Mouse (Mus musculus): ENCODE data around the gene Ndufa6. TPM values are rescaled to one million over a fixed set of nuclear protein-coding genes. Genes with fewer than 3 reads are reported as not detected.

The Ndufa6 gene
- total RNA-seq, 1 experiment, result 306 TPM

GRCm38 (mm10) chr15:82378261-82379180 lies 24.4 kb upstream of the Ndufa6 start:
- in situ Hi-C loops (cut with MboI; ENCODE audit: low sequenced_read_pairs in 2 of 2, unreplicated experiment in 2 of 2), result no loop called here
- Histone ChIP-seq H3K4me1 (ENCODE audit: control insufficient read depth in 2 of 2, insufficient read depth in 2 of 2, low read length in 2 of 2, poor library complexity in 1 of 2) (peaks cover 0 to 2% of the 10 kb centered on the region in 2 experiments; a peak in 1 of 4 replicates), H3K36me3 (ENCODE audit: control insufficient read depth, insufficient read depth, low read length, poor library complexity, severe bottlenecking) (no peaks in the 10 kb centered on the region), H3K4me3 (ENCODE audit: insufficient read depth in 1 of 2, low read depth in 1 of 2, low read length in 2 of 2, poor library complexity in 1 of 2, severe bottlenecking in 1 of 2) (no peak overlapping the region), H3K9ac (ENCODE audit: insufficient read depth, low read depth, low read length, poor library complexity, severe bottlenecking) (no peak overlapping the region), H3K27ac (ENCODE audit: insufficient read depth, low read depth, low read length, poor library complexity, severe bottlenecking) (no peak overlapping the region), H3K9me3 (ENCODE audit: control insufficient read depth, insufficient read depth, low read depth, low read length) (no peaks in the 10 kb centered on the region)
- DNase-seq (ENCODE audit: low read depth, low spot score), result no peak
- TF ChIP-seq MAFK (IDR thresholded peaks at IDR 0.05; ENCODE audit: insufficient read depth, low read depth, low read length), result no peak
- no peak for TF ChIP-seq ZNF384 (IDR thresholded peaks at IDR 0.05; ENCODE audit: low read depth, low read length)
- no peak for TF ChIP-seq CHD2 (IDR thresholded peaks at IDR 0.05; ENCODE audit: low read depth, low read length)
- no peak for TF ChIP-seq ZC3H11A (IDR thresholded peaks at IDR 0.05; ENCODE audit: borderline replicate concordance, low read depth, low read length)

GRCm38 (mm10) chr15:82377701-82378100 lies 23.6 kb upstream of the Ndufa6 start:
- no peak overlapping the region for H3K9ac ChIP-seq (ENCODE audit: insufficient read depth, low read depth, low read length, poor library complexity, severe bottlenecking)
- H3K9me3 ChIP-seq (ENCODE audit: control insufficient read depth, insufficient read depth, low read depth, low read length), result no peaks in the 10 kb centered on the region
- no peak overlapping the region; the same call in 1 of the 2 replicates for H3K27ac ChIP-seq (ENCODE audit: insufficient read depth, low read depth, low read length, poor library complexity, severe bottlenecking)
- no peak overlapping the region for H3K4me3 ChIP-seq (ENCODE audit: insufficient read depth in 1 of 2, low read depth in 1 of 2, low read length in 2 of 2, poor library complexity in 1 of 2, severe bottlenecking in 1 of 2)
- TF ChIP-seq MAFK (IDR thresholded peaks at IDR 0.05; ENCODE audit: insufficient read depth, low read depth, low read length) (no peak), ZC3H11A (IDR thresholded peaks at IDR 0.05; ENCODE audit: borderline replicate concordance, low read depth, low read length) (no peak), CHD2 (IDR thresholded peaks at IDR 0.05; ENCODE audit: low read depth, low read length) (no peak), ZNF384 (IDR thresholded peaks at IDR 0.05; ENCODE audit: low read depth, low read length) (no peak), HCFC1 (IDR thresholded peaks at IDR 0.05; ENCODE audit: borderline replicate concordance, insufficient read depth, low read length) (no peak)
- no peak for DNase-seq (ENCODE audit: low read depth, low spot score)
- H3K4me1 ChIP-seq (ENCODE audit: control insufficient read depth in 2 of 2, insufficient read depth in 2 of 2, low read length in 2 of 2, poor library complexity in 1 of 2), result peaks cover 0 to 2% of the 10 kb centered on the region in 2 experiments; a peak in 1 of 4 replicates
- in situ Hi-C loops (cut with MboI; ENCODE audit: low sequenced_read_pairs in 2 of 2, unreplicated experiment in 2 of 2), result no loop called here
- H3K36me3 ChIP-seq (ENCODE audit: control insufficient read depth, insufficient read depth, low read length, poor library complexity, severe bottlenecking), result no peaks in the 10 kb centered on the region

GRCm38 (mm10) chr15:82376393-82377138 lies 22.4 kb upstream of the Ndufa6 start:
- Histone ChIP-seq H3K4me3 (ENCODE audit: insufficient read depth in 1 of 2, low read depth in 1 of 2, low read length in 2 of 2, poor library complexity in 1 of 2, severe bottlenecking in 1 of 2) (no peak overlapping the region), H3K27ac (ENCODE audit: insufficient read depth, low read depth, low read length, poor library complexity, severe bottlenecking) (no peak overlapping the region), H3K9ac (ENCODE audit: insufficient read depth, low read depth, low read length, poor library complexity, severe bottlenecking) (no peak overlapping the region), H3K36me3 (ENCODE audit: control insufficient read depth, insufficient read depth, low read length, poor library complexity, severe bottlenecking) (no peaks in the 10 kb centered on the region), H3K9me3 (ENCODE audit: control insufficient read depth, insufficient read depth, low read depth, low read length) (no peaks in the 10 kb centered on the region), H3K4me1 (ENCODE audit: control insufficient read depth in 2 of 2, insufficient read depth in 2 of 2, low read length in 2 of 2, poor library complexity in 1 of 2) (peaks cover 0 to 2% of the 10 kb centered on the region in 2 experiments; a peak in 1 of 4 replicates)
- DNase-seq (ENCODE audit: low read depth, low spot score), result no peak
- in situ Hi-C loops (cut with MboI; ENCODE audit: low sequenced_read_pairs in 2 of 2, unreplicated experiment in 2 of 2), result no loop called here
- TF ChIP-seq HCFC1 (IDR thresholded peaks at IDR 0.05; ENCODE audit: borderline replicate concordance, insufficient read depth, low read length) (no peak), MAFK (IDR thresholded peaks at IDR 0.05; ENCODE audit: insufficient read depth, low read depth, low read length) (no peak), CHD2 (IDR thresholded peaks at IDR 0.05; ENCODE audit: low read depth, low read length) (no peak)

GRCm38 (mm10) chr15:82375855-82376254 lies 21.7 kb upstream of the Ndufa6 start:
- DNase-seq (ENCODE audit: low read depth, low spot score), result no peak
- H3K4me3 ChIP-seq (ENCODE audit: insufficient read depth in 1 of 2, low read depth in 1 of 2, low read length in 2 of 2, poor library complexity in 1 of 2, severe bottlenecking in 1 of 2), result no peak overlapping the region
- no peak overlapping the region for H3K9ac ChIP-seq (ENCODE audit: insufficient read depth, low read depth, low read length, poor library complexity, severe bottlenecking)
- in situ Hi-C loops (cut with MboI; ENCODE audit: low sequenced_read_pairs in 2 of 2, unreplicated experiment in 2 of 2), result no loop called here
- H3K36me3 ChIP-seq (ENCODE audit: control insufficient read depth, insufficient read depth, low read length, poor library complexity, severe bottlenecking), result no peaks in the 10 kb centered on the region
- no peak for TF ChIP-seq ZC3H11A (IDR thresholded peaks at IDR 0.05; ENCODE audit: borderline replicate concordance, low read depth, low read length)
- no peaks in the 10 kb centered on the region for H3K9me3 ChIP-seq (ENCODE audit: control insufficient read depth, insufficient read depth, low read depth, low read length)
- H3K27ac ChIP-seq (ENCODE audit: insufficient read depth, low read depth, low read length, poor library complexity, severe bottlenecking), result no peak overlapping the region
- H3K4me1 ChIP-seq (ENCODE audit: control insufficient read depth in 2 of 2, insufficient read depth in 2 of 2, low read length in 2 of 2, poor library complexity in 1 of 2), result peaks cover 0 to 2% of the 10 kb centered on the region in 2 experiments; a peak in 1 of 4 replicates
